Mouse (Mus musculus) forebrain, embryonic 14.5 days (tissue): ENCODE data around the gene Slc37a4. TPM values are rescaled to one million over a fixed set of nuclear protein-coding genes. Genes with fewer than 3 reads are reported as not detected.
"Not testable (repeated sequence)": the region's sequence is repeated elsewhere in the genome, so short reads cannot be mapped to it uniquely, and the experiment has no call there.

ENCODE experiments used
- ATAC-seq: fragments of 200-750 bp; cut with Nextera tagmentation; 2 replicates; pipeline ENCODE4 v1.8.0; 2017; ENCODE audit warnings: mild to moderate bottlenecking, moderate library complexity
- DNase-seq: peaks from one replicate; pipeline ENCODE4 v3.0.0-alpha.2; 2015; ENCODE audit warnings: low spot score
- H3K27ac ChIP-seq: fragments of 300-500 bp; sonication (generic); 2 replicates; pipeline ENCODE4 v1.5.1; 2014; ENCODE audit warnings: low read depth, mild to moderate bottlenecking, control low read depth, low read length, moderate library complexity
- H3K27me3 ChIP-seq: fragments of 300-500 bp; sonication (generic); replicated peaks from 2 replicates; pipeline ENCODE4 v1.6.1; 2014; ENCODE audit warnings: low read length, control low read depth, mixed read lengths; ENCODE audit not compliant: control insufficient read depth, insufficient read depth
- H3K36me3 ChIP-seq: fragments of 300-500 bp; sonication (generic); 2 replicates; pipeline ENCODE4 v1.6.1; 2014; ENCODE audit warnings: low read length, control low read depth; ENCODE audit not compliant: control insufficient read depth, insufficient read depth
- H3K4me1 ChIP-seq: fragments of 300-500 bp; sonication (generic); 2 replicates; pipeline ENCODE4 v1.6.1; 2014; ENCODE audit warnings: antibody characterized with exemption, low read length, control low read depth; ENCODE audit not compliant: control insufficient read depth, insufficient read depth
- H3K4me2 ChIP-seq: fragments of 300-500 bp; sonication (generic); 2 replicates; pipeline ENCODE4 v1.6.1; 2014; ENCODE audit warnings: mild to moderate bottlenecking, control low read depth, low read length
- H3K4me3 ChIP-seq: fragments of 300-500 bp; sonication (generic); 2 replicates; pipeline ENCODE4 v1.5.1; 2014; ENCODE audit warnings: low read depth, low read length, control low read depth
- H3K9ac ChIP-seq: fragments of 300-500 bp; sonication (generic); 2 replicates; pipeline ENCODE4 v1.6.1; 2014; ENCODE audit warnings: mild to moderate bottlenecking, low read length, control low read depth, moderate library complexity
- H3K9me3 ChIP-seq: fragments of 300-500 bp; sonication (generic); replicated peaks from 2 replicates; pipeline ENCODE4 v1.6.1; 2016; ENCODE audit warnings: low read length, control low read depth, mixed read lengths; ENCODE audit not compliant: control insufficient read depth
- WGBS: fragments of 180-500 bp; shearing (Covaris S2); extraction: QIAGEN DNeasy Blood & Tissue Kit; methylation state at CpG from one replicate; pipeline ENCODE4 v1.1.7; 2014; 5-methylcytosine and 5-hydroxymethylcytosine counted together
- polyA plus RNA-seq: library from polyadenylated mRNA; unstranded; fragments of >200 nt; fragmentation: Nextera tagmentation; extraction: Ambion mirVana; gene quantifications from 2 replicates; pipeline ENCODE4 v1.2.1, GENCODE M21; 2014

The Slc37a4 gene
- polyA plus RNA-seq, 1 experiment from 2014 or later, result 39.5 TPM

DNA sequence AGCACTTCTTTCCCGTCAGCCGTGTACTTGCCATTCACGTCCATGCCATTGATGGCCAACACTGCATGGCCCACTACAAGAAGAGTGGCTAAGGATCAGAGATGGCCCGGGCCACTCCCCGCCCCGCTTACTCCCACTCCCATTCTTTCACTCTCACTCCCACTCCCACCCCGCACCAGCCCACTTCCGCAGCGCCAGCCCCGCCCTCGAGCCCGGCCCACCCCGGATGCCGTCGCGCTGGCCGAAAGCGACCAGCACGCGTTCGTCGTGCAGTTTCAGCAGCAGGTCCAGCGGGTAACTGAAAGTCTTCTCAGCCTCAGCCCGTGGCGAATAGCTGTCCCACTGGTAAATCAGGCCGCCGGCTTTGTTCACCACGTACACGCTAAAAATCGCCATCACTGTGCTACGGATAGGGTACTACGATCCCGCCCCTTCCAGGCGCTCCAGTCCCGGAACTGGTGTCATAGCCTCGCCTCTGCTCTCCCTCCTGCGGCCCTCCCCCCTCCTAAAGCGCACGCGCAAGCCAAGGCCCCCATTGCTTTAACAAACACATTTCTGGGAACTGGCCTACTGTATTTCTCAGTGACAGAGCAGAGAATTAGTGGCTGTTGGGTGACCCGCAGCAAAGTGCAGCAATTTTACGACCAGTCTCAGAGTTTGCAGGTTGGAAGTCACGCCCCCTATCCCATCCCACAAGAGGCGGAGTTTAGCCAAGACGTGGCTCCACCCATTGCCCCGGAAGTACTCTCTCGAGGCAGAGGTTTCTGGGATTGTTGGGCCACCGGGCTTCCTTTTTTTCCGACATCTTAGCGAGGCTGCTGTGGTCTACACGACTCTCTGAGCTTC lies 10.5 kb downstream of the Slc37a4 start, which contains the start of the genes Rps25 and Trappc4:
Gene Rps25 (plus strand): TSS at position 234 of the 846 bp plus-strand sequence.
Gene Trappc4 (minus strand): TSS at position 695 of the 846 bp plus-strand sequence.
- DNase-seq (peak; percentile 98), ATAC-seq (peak; percentile 97)
- H3K4me3 ChIP-seq, result peak within 1 kb of the TSS; percentile 81
- no peaks in the 10 kb centered on the region for H3K9me3 ChIP-seq
- peaks cover 67% of the 10 kb centered on the region for H3K36me3 ChIP-seq
- WGBS, result under 1% methylated on average over 50 of the region's 51 CpGs
- peaks cover 10% of the 10 kb centered on the region for H3K4me1 ChIP-seq
- H3K27me3 ChIP-seq, result no peaks in the 10 kb centered on the region
- H3K4me2 ChIP-seq, result peak within 1 kb of the TSS; percentile 76
- peak within 1 kb of the TSS; percentile 80 for H3K9ac ChIP-seq
- peak within 1 kb of the TSS; percentile 95 for H3K27ac ChIP-seq

DNA sequence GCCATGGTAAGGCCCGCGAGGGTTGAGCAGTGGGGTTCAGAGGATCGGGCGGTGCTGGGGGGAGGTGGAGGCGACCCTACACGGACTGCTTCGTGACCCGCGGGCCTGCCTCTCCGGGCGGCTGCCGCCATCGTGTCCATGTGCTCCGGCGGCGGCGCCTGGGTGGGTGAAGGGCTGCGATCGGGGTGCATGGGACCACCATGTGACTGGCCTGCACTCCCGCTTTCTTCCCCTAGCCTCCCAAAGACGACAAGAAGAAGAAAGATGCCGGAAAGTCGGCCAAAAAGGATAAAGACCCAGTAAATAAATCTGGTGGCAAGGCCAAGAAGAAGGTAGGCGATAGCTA lies 11.1 kb downstream of the Slc37a4 start:
- H3K9ac ChIP-seq, result peak overlapping the region; percentile 80
- peak overlapping the region; percentile 76 for H3K4me2 ChIP-seq
- H3K4me1 ChIP-seq, result peaks cover 10% of the 10 kb centered on the region
- H3K27me3 ChIP-seq, result no peaks in the 10 kb centered on the region
- DNase-seq (no peak), ATAC-seq (no peak)
- H3K9me3 ChIP-seq, result no peaks in the 10 kb centered on the region
- under 1% methylated on average over 24 of the region's 24 CpGs for WGBS
- peak overlapping the region; percentile 81 for H3K4me3 ChIP-seq
- peak overlapping the region; percentile 63; the same call in 1 of the 2 replicates for H3K27ac ChIP-seq
- peaks cover 67% of the 10 kb centered on the region for H3K36me3 ChIP-seq

DNA sequence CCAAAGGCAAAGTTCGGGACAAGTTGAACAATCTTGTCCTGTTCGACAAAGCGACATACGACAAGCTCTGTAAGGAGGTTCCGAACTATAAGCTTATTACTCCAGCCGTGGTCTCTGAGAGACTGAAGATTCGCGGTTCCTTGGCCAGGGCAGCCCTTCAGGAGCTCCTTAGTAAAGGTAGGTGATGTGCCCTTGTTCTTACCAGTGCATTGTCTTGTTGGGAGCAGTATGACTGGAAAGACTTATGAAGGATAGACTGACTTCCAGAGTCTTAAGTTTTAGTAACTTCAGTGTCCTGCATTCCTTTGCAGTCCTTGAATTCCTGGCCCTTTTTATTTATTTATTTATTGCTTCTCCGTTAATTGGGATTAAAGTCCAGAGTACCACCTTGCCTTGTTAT lies 12.0 kb downstream of the Slc37a4 start:
- H3K9ac ChIP-seq, H3K27me3 ChIP-seq, ATAC-seq, H3K4me1 ChIP-seq, DNase-seq, H3K9me3 ChIP-seq, H3K27ac ChIP-seq: not testable (repeated sequence)
- Histone ChIP-seq H3K4me3 (peak overlapping the region; percentile 81), H3K4me2 (peak overlapping the region; percentile 76), H3K36me3 (peaks cover 67% of the 10 kb centered on the region)
- WGBS, result 79% methylated on average over 9 of the region's 9 CpGs

DNA sequence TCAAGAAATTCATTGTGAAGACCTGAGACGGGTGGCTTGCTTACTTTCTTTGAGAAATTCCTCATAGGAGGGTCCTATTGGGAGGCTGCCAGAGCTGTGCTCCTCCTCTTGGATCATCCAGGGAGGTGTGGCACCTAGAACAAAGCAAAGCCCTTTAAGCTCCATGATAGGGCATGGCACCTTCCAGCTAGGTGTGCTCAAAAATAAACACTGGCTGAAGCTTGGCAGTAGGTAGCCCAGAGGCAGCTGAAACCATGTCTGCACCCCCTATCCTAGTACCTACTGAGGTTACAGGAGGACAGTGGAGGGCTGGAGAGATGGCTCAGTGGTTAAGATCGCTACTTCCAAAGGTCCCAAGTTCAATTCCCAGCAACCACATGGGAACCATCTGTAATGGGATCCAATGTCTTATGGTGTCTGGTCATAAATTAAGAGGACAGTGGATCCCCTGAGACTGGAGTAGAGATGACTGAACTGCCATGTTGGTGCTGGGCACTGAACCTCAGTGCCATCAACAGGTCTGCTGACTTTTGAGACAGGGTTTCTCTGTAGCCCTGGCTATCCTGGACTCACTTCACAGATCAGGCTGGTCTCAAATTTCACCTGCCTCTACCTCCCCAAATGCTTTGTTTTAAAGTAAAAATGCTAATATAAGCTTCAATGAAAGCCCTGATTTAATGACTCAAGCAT lies 14.1 kb downstream of the Slc37a4 start:
- Histone ChIP-seq H3K27ac (no peak overlapping the region), H3K4me1 (peaks cover 10% of the 10 kb centered on the region), H3K4me2 (no peak overlapping the region), H3K9ac (no peak overlapping the region), H3K36me3 (peaks cover 59% of the 10 kb centered on the region), H3K4me3 (no peak overlapping the region), H3K9me3 (no peaks in the 10 kb centered on the region), H3K27me3 (no peaks in the 10 kb centered on the region)
- WGBS, result 75% methylated on average over 2 of the region's 2 CpGs
- ATAC-seq (no peak), DNase-seq (no peak)

DNA sequence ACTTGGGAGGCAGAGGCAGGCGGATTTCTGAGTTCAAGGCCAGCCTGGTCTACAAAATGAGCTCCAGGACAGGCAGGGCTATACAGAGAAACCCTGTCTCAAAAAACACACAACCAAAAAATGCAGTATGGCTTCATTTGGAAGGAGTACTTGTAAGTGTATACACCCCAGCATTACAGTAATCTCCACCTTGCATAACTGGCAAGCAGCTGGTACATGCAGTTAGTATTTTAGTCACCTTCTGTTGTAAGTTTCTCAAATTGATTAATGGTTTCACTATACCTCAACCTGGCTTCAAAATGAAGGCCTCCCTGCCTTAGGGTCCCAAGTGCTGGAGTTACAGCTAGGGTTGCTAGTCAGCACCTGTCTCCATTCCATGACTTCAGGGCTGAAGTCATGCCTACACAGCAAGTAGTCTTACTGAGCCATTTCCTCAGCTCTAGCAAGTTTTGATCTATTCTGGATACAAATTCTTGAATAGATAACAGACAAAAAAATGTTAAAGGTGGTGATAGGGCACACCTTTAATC lies 15.0 kb downstream of the Slc37a4 start:
- Histone ChIP-seq H3K4me3 (no peak overlapping the region), H3K4me2 (no peak overlapping the region), H3K27ac (no peak overlapping the region), H3K9me3 (no peaks in the 10 kb centered on the region), H3K4me1 (peaks cover 7% of the 10 kb centered on the region), H3K36me3 (peaks cover 59% of the 10 kb centered on the region), H3K9ac (no peak overlapping the region), H3K27me3 (no peaks in the 10 kb centered on the region)
- WGBS, result 94% methylated on average over 1 of the region's 1 CpGs
- ATAC-seq, result no peak
- DNase-seq, result no peak

DNA sequence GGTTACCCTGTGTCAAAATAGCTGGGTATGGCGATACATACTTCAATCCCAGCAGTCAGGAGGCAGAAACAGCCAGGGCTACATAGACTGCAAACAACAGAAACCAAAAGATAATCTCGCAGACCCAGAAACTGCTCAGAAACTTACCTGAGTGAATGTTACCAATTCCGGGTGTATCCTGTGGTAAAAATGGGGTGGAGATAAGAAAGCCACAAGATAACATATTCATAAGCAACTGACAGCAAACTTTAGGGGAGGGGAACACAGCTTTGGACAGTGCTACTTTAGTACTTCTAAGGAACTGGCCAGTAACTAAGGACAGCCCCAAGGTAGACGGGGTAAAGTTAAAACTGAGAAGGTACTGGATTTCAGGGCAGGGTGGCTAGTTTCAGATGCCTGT lies 15.7 kb downstream of the Slc37a4 start:
- Histone ChIP-seq H3K36me3 (peaks cover 59% of the 10 kb centered on the region), H3K4me2 (no peak overlapping the region), H3K9ac (no peak overlapping the region), H3K27me3 (no peaks in the 10 kb centered on the region), H3K27ac (no peak overlapping the region), H3K4me3 (no peak overlapping the region), H3K4me1 (peaks cover 11% of the 10 kb centered on the region), H3K9me3 (no peaks in the 10 kb centered on the region)
- WGBS, result 88% methylated on average over 4 of the region's 4 CpGs
- ATAC-seq, result no peak
- no peak for DNase-seq

DNA sequence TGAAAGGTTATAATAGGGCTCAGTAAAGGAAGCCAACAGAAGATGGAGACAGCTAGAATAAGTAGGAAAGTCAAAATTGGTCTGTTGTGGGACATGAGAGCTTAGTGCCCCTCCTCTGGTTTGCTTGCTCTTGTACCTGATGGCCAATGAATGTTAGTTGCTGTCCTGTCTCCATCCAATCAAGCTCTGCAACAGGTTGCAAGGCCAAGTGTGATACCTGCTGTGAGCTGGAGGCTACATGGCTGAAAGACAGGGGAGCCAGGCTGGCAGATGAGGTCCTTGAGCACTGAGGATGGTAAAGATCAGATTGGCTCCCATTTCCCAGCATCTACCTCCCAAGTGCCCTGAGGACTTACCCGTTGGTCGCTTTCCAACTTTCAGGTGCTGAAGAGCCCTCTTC lies 16.1 kb downstream of the Slc37a4 start:
- Histone ChIP-seq H3K27me3 (no peaks in the 10 kb centered on the region), H3K27ac (no peak overlapping the region), H3K4me3 (no peak overlapping the region), H3K36me3 (peaks cover 59% of the 10 kb centered on the region), H3K9ac (no peak overlapping the region), H3K4me2 (no peak overlapping the region), H3K9me3 (no peaks in the 10 kb centered on the region), H3K4me1 (peaks cover 13% of the 10 kb centered on the region)
- no peak for ATAC-seq
- 93% methylated on average over 2 of the region's 2 CpGs for WGBS
- DNase-seq, result no peak

DNA sequence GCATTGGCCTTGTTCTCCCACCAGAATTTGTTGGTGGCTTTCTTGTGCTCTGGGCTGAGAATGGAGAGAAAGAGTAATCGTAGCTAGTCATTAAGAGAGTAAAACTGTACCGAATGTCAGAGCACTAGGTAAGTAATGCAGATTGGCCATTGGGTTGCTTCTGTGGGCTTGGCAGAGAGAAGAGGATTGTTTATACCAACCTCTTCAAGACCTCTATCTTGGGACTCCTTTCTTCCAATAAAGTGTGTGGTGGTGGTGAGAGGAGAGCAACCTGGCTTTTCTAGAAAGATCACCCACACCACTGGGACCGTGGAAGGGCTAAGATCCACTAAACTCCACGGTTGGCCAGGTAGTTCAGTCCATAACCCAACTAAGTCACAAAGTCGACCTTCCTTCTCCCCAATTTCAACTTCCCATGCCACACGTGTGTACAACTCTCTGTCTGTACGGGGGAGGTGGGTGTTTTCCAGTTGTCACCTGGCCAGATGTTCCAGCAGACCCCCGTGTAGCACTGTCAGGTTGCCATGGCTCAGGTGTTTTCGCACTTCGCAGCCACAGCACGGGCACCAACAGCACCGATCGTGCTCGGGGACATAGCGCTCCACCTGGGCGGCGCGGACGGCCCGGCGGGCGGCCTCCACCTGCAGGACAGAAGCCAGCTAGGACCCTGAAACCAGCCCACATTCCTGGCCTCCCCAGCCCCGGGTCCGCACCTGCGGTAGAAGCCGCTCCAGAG lies 20.7 kb downstream of the Slc37a4 start:
- DNase-seq (no peak), ATAC-seq (no peak)

More for the DNA sequence above, 20.7 kb downstream of the Slc37a4 start:
- H3K9me3 ChIP-seq, result no peaks in the 10 kb centered on the region; the same call in 1 of the 2 replicates
- H3K27me3 ChIP-seq, result no peaks in the 10 kb centered on the region
- peak overlapping the region; percentile 72 for H3K4me3 ChIP-seq
- H3K9ac ChIP-seq, result peak overlapping the region; percentile 84
- no peak overlapping the region for H3K27ac ChIP-seq
- H3K4me2 ChIP-seq, result peak overlapping the region; percentile 94
- peaks cover 24% of the 10 kb centered on the region for H3K36me3 ChIP-seq
- 9% methylated on average over 26 of the region's 26 CpGs for WGBS
- H3K4me1 ChIP-seq, result peaks cover 6% of the 10 kb centered on the region
